Mouse (Mus musculus): ENCODE measurements around the gene Zbtb17. TPM values are rescaled to one million over a fixed set of nuclear protein-coding genes. Genes with fewer than 3 reads are reported as not detected.

Zbtb17 gene
- polyA plus RNA-seq, 1 experiment from 2014 or later: 36.4 TPM

GRCm38 (mm10) chr4:141465512-141466288, 21.2 kb downstream of the Zbtb17 start:
- 85% methylated on average over 34 of the region's 34 CpGs for WGBS
- no peaks in the 10 kb centered on the region for H3K9me3 ChIP-seq
- ATAC-seq (ENCODE audit: borderline replicate concordance, extremely low read depth, low FRiP score, low TSS enrichment): no peak
- no peak overlapping the region for H3K4me2 ChIP-seq
- H3K4me1 ChIP-seq: no peaks in the 10 kb centered on the region; the same call in 1 of the 2 replicates
- H3K9ac ChIP-seq: no peak overlapping the region
- H3K27me3 ChIP-seq: no peaks in the 10 kb centered on the region
- no peak overlapping the region for H3K27ac ChIP-seq
- H3K4me3 ChIP-seq: no peak overlapping the region
- peaks cover 80% of the 10 kb centered on the region for H3K36me3 ChIP-seq

- no peak overlapping the region for H3K4me2 ChIP-seq
- H3K36me3 ChIP-seq: peaks cover 87% of the 10 kb centered on the region
- H3K27me3 ChIP-seq: no peaks in the 10 kb centered on the region
- no peak overlapping the region for H3K9ac ChIP-seq
- WGBS: 77% methylated on average over 16 of the region's 16 CpGs
- no peak for ATAC-seq (ENCODE audit: borderline replicate concordance, extremely low read depth, low FRiP score, low TSS enrichment)
- no peaks in the 10 kb centered on the region for H3K9me3 ChIP-seq
- no peak overlapping the region for H3K27ac ChIP-seq
- no peaks in the 10 kb centered on the region; the same call in 1 of the 2 replicates for H3K4me1 ChIP-seq
- no peak overlapping the region for H3K4me3 ChIP-seq
Observed at GRCm38 (mm10) chr4:141466289-141466795, 21.9 kb downstream of the Zbtb17 start.

GRCm38 (mm10) chr4:141466844-141467580, 22.6 kb downstream of the Zbtb17 start:
- Histone ChIP-seq H3K9me3 (no peaks in the 10 kb centered on the region), H3K9ac (no peak overlapping the region), H3K4me2 (no peak overlapping the region), H3K27me3 (no peaks in the 10 kb centered on the region), H3K27ac (no peak overlapping the region), H3K4me3 (no peak overlapping the region), H3K4me1 (no peaks in the 10 kb centered on the region; the same call in 1 of the 2 replicates), H3K36me3 (peaks cover 93% of the 10 kb centered on the region)
- ATAC-seq (ENCODE audit: borderline replicate concordance, extremely low read depth, low FRiP score, low TSS enrichment): no peak
- WGBS: 82% methylated on average over 15 of the region's 15 CpGs

GRCm38 (mm10) chr4:141467581-141467927, 23.1 kb downstream of the Zbtb17 start:
- Histone ChIP-seq H3K27me3 (no peaks in the 10 kb centered on the region), H3K4me1 (no peaks in the 10 kb centered on the region; the same call in 1 of the 2 replicates), H3K9ac (no peak overlapping the region), H3K9me3 (no peaks in the 10 kb centered on the region), H3K4me2 (no peak overlapping the region), H3K4me3 (no peak overlapping the region), H3K27ac (no peak overlapping the region), H3K36me3 (peaks cover 93% of the 10 kb centered on the region)
- ATAC-seq (ENCODE audit: borderline replicate concordance, extremely low read depth, low FRiP score, low TSS enrichment): no peak
- 81% methylated on average over 6 of the region's 6 CpGs for WGBS

- Histone ChIP-seq H3K4me3 (no peak overlapping the region), H3K4me2 (no peak overlapping the region)
- WGBS: 37% methylated on average over 10 of the region's 10 CpGs
Observed at GRCm38 (mm10) chr4:141468576-141468975, 24.1 kb downstream of the Zbtb17 start.

GRCm38 (mm10) chr4:141469343-141469742, 24.9 kb downstream of the Zbtb17 start:
- 84% methylated on average over 9 of the region's 9 CpGs for WGBS
- no peak overlapping the region for H3K9ac ChIP-seq
- H3K27me3 ChIP-seq: no peaks in the 10 kb centered on the region
- no peaks in the 10 kb centered on the region for H3K9me3 ChIP-seq
- peaks cover 97% of the 10 kb centered on the region for H3K36me3 ChIP-seq
- no peaks in the 10 kb centered on the region; the same call in 1 of the 2 replicates for H3K4me1 ChIP-seq
- no peak for ATAC-seq (ENCODE audit: borderline replicate concordance, extremely low read depth, low FRiP score, low TSS enrichment)
- H3K4me3 ChIP-seq: no peak overlapping the region
- H3K27ac ChIP-seq: no peak overlapping the region
- no peak overlapping the region for H3K4me2 ChIP-seq

More at GRCm38 (mm10) chr4:141468576-141468975, 24.1 kb downstream of the Zbtb17 start:
- Histone ChIP-seq H3K9me3 (no peaks in the 10 kb centered on the region), H3K9ac (no peak overlapping the region), H3K36me3 (peaks cover 97% of the 10 kb centered on the region), H3K27me3 (no peaks in the 10 kb centered on the region), H3K27ac (no peak overlapping the region), H3K4me1 (no peaks in the 10 kb centered on the region; the same call in 1 of the 2 replicates)
- ATAC-seq (ENCODE audit: borderline replicate concordance, extremely low read depth, low FRiP score, low TSS enrichment): no peak

GRCm38 (mm10) chr4:141471491-141471890, 27.0 kb downstream of the Zbtb17 start:
- no peaks in the 10 kb centered on the region; the same call in 1 of the 2 replicates for H3K4me1 ChIP-seq

GRCm38 (mm10) chr4:141472641-141473321, 28.3 kb downstream of the Zbtb17 start:
- H3K9ac ChIP-seq: no peak overlapping the region
- H3K9me3 ChIP-seq: no peaks in the 10 kb centered on the region
- WGBS: 75% methylated on average over 32 of the region's 32 CpGs
- no peaks in the 10 kb centered on the region; the same call in 1 of the 2 replicates for H3K4me1 ChIP-seq
- no peak for ATAC-seq (ENCODE audit: borderline replicate concordance, extremely low read depth, low FRiP score, low TSS enrichment)
- no peak overlapping the region for H3K4me2 ChIP-seq
- no peaks in the 10 kb centered on the region for H3K27me3 ChIP-seq
- peaks cover 96% of the 10 kb centered on the region for H3K36me3 ChIP-seq
- no peak overlapping the region for H3K4me3 ChIP-seq
- H3K27ac ChIP-seq: no peak overlapping the region

More at GRCm38 (mm10) chr4:141471491-141471890, 27.0 kb downstream of the Zbtb17 start:
- WGBS: 99% methylated on average over 16 of the region's 16 CpGs
- Histone ChIP-seq H3K4me3 (no peak overlapping the region), H3K9ac (no peak overlapping the region), H3K4me2 (no peak overlapping the region), H3K36me3 (peaks cover 96% of the 10 kb centered on the region), H3K27ac (no peak overlapping the region), H3K27me3 (no peaks in the 10 kb centered on the region), H3K9me3 (no peaks in the 10 kb centered on the region)
- no peak for ATAC-seq (ENCODE audit: borderline replicate concordance, extremely low read depth, low FRiP score, low TSS enrichment)

GRCm38 (mm10) chr4:141474431-141474830, 30.0 kb downstream of the Zbtb17 start:
- H3K36me3 ChIP-seq: peaks cover 99% of the 10 kb centered on the region
- H3K4me1 ChIP-seq: 0 out of 2 replicates have a peak, but pooled peaks cover 3% of the 10 kb centered on the region
- WGBS: 72% methylated on average over 19 of the region's 19 CpGs
- H3K27ac ChIP-seq: no peak overlapping the region
- peak; percentile 39; the same call in 1 of the 2 replicates for ATAC-seq (ENCODE audit: borderline replicate concordance, extremely low read depth, low FRiP score, low TSS enrichment)
- no peak overlapping the region for H3K9ac ChIP-seq
- no peaks in the 10 kb centered on the region for H3K27me3 ChIP-seq
- no peak overlapping the region for H3K4me2 ChIP-seq
- no peak overlapping the region for H3K4me3 ChIP-seq
- H3K9me3 ChIP-seq: no peaks in the 10 kb centered on the region

GRCm38 (mm10) chr4:141477681-141478102, 33.2 kb downstream of the Zbtb17 start:
- peaks cover 96% of the 10 kb centered on the region for H3K36me3 ChIP-seq
- no peak overlapping the region for H3K4me3 ChIP-seq
- 76% methylated on average over 16 of the region's 16 CpGs for WGBS
- 0 out of 2 replicates have a peak, but pooled peaks cover 3% of the 10 kb centered on the region for H3K4me1 ChIP-seq
- H3K27me3 ChIP-seq: no peaks in the 10 kb centered on the region
- H3K27ac ChIP-seq: peak overlapping the region; percentile 78
- no peak overlapping the region for H3K4me2 ChIP-seq
- peak; percentile 28; the same call in 1 of the 2 replicates for ATAC-seq (ENCODE audit: borderline replicate concordance, extremely low read depth, low FRiP score, low TSS enrichment)
- no peak overlapping the region for H3K9ac ChIP-seq
- no peaks in the 10 kb centered on the region for H3K9me3 ChIP-seq

- H3K9ac ChIP-seq: no peak overlapping the region
- peaks cover 96% of the 10 kb centered on the region for H3K36me3 ChIP-seq
- no peak for ATAC-seq (ENCODE audit: borderline replicate concordance, extremely low read depth, low FRiP score, low TSS enrichment)
- 85% methylated on average over 23 of the region's 23 CpGs for WGBS
- 0 out of 2 replicates have a peak, but pooled peaks cover 3% of the 10 kb centered on the region for H3K4me1 ChIP-seq
- H3K27ac ChIP-seq: peak overlapping the region; percentile 78
- no peaks in the 10 kb centered on the region for H3K27me3 ChIP-seq
- no peaks in the 10 kb centered on the region for H3K9me3 ChIP-seq
- no peak overlapping the region for H3K4me3 ChIP-seq
- H3K4me2 ChIP-seq: no peak overlapping the region
Observed at GRCm38 (mm10) chr4:141478225-141478624, 33.8 kb downstream of the Zbtb17 start.
